Mouse (Mus musculus): ENCODE measurements around the gene Nrp2.

The Nrp2 gene

GRCm38 (mm10) chr1:62751011-62752006, 48.2 kb downstream of the Nrp2 start:
- DNase-seq (ENCODE audit: low spot score): no peak

DNA sequence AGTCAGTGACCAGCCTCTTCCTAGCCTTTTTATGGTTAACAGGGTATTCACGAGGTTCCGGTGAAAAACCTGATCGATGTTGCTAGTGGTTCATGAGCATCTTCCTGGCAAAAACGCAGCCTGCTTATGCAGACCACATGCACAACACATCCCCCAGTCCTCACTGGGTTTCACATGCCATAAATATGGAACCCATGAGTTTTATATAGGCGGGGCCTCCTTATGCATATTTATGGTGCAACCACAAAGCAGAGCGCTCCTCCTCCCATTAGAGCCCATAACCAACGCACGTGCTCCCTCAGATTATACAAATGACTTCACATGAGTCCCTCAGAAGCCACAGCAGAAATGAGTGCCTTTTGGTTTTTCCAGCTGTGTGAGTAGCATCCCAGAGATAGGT, 49.0 kb downstream of the Nrp2 start:
- no peak for DNase-seq (ENCODE audit: low spot score)

GRCm38 (mm10) chr1:62752661-62753333, 49.7 kb downstream of the Nrp2 start:
- no peak for DNase-seq (ENCODE audit: low spot score)

DNA sequence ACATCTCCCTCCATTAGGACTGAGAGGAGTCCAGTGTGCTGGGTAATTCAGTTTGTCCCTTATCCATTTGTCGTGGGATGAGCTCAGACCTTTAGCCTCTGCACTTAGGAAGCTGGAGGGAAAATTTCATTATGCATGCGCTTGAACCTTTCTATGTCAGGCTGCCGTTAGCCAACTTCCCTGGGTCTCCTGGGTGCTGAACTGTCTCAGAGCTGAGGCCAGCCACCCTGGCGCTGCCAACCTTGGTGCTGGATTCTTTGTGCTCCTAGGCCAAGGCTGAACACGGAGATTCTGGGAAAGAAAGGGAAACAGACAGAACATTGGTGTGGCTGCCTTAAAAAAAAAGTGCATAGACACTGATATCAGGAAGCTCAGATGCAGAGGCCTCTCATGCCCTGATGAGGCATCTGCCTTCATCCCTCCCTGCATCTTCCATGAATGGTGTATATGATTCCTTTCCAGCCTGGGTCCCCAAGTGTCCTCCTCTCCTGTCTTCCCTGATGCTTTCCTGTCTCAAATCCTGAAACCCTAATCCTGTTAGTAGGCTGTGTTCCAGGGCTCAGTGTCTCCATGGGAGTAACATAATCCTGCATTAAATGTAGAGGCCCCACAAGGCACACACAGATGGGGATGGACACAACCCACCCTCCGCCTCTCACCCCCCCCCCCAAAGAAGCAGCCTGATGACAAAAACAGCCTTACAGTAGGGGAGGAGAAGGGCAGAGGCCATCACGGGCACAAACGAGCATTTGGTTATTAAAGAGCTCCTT, 51.2 kb downstream of the Nrp2 start:
- no peak for DNase-seq (ENCODE audit: low spot score)

DNA sequence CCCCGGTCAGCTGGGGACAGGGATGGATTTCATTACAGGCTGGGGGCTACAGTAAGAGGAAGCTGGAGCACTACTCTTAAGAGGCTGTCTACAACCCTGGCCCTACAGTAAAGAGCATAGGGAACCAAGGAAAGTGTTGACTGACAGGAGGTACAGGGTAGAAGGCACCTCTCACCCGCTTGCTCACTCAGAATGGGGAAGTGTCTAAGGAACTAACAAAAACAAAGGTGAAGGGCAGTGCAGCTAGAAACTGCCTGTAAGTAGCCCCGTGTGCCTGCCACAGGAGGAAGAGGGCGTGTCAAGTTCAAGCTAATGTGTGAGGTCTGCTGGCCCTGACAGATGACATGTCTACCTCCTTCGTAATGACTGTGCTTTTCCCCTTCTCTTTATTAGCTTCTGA, 57.0 kb downstream of the Nrp2 start:
- no peak for DNase-seq (ENCODE audit: low spot score)

DNA sequence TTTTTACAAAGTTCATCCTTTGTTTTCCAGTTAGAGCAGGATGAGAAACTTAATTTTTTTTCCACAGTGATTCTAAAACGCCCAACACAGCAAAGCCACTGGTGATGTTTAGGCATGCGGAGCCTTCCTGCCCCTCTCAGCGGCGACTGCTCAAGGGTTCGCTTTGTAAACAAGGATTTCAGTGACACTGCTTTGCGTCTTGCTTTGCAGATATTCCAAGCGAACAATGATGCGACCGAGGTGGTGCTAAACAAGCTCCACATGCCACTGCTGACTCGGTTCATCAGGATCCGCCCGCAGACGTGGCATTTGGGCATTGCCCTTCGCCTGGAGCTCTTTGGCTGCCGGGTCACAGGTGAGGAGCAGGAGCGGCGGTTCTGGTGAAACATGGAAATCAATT, 57.5 kb downstream of the Nrp2 start:
- no peak for DNase-seq (ENCODE audit: low spot score)

GRCm38 (mm10) chr1:62763779-62764178, 60.7 kb downstream of the Nrp2 start:
- DNase-seq (ENCODE audit: low spot score): no peak

GRCm38 (mm10) chr1:62765171-62765570, 62.1 kb downstream of the Nrp2 start:
- DNase-seq (ENCODE audit: low spot score): no peak

GRCm38 (mm10) chr1:62766766-62767165, 63.7 kb downstream of the Nrp2 start:
- DNase-seq (ENCODE audit: low spot score): no peak

GRCm38 (mm10) chr1:62767611-62768010, 64.5 kb downstream of the Nrp2 start:
- DNase-seq (ENCODE audit: low spot score): no peak

- no peak for DNase-seq (ENCODE audit: low spot score)
These were observed 67.5 kb downstream of the Nrp2 start for GRCm38 (mm10) chr1:62770576-62770975.

GRCm38 (mm10) chr1:62772391-62772790, 69.3 kb downstream of the Nrp2 start:
- no peak for DNase-seq (ENCODE audit: low spot score)

- no peak for DNase-seq (ENCODE audit: low spot score)
These were observed 70.2 kb downstream of the Nrp2 start for GRCm38 (mm10) chr1:62773105-62773920.

- no peak for DNase-seq (ENCODE audit: low spot score)
These were observed 70.8 kb downstream of the Nrp2 start for GRCm38 (mm10) chr1:62773921-62774191.

DNA sequence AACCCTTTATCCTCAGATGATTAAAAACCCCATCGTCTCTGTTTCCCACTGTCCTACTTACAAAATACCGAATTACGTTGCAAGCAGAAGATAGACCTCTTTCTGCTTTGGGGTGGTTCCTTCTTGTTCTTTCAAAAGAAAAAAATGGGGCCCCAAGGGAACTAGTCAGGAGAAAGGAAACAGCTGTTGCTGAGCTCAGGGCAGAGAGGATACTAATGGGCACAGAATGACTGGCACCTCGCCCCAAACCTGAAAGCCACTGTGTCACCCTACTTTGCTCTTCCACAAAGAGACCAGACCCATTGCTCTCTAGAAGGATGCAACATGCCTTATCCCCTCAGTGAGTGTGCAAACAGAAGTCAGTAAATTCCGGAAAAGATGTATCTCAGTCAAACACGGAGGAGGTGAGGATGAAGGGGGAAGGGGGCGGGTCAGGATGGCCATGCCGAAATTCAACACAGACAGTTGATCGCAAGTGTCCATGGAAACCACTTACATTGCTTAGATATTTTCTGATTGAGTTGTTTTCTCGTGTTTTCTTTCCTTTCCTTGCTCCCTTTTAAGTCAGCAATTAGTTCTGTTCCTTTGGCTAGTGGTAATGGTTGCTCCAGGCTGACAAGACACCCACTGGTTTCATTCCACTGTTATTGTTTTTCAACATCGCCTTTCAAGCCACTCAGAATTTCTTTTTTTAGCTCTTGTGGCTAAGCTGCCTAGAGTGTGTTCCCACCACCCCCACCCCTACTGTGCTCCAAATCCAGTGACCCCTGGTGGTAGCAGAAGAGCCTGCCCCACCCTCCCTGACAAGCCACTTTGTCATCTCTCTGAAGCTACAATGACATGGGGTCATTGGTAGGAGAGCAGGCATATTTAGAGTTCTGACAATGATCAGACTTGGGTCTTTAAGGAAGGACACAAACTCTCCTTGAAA, 71.5 kb downstream of the Nrp2 start:
- DNase-seq (ENCODE audit: low spot score): no peak

DNA sequence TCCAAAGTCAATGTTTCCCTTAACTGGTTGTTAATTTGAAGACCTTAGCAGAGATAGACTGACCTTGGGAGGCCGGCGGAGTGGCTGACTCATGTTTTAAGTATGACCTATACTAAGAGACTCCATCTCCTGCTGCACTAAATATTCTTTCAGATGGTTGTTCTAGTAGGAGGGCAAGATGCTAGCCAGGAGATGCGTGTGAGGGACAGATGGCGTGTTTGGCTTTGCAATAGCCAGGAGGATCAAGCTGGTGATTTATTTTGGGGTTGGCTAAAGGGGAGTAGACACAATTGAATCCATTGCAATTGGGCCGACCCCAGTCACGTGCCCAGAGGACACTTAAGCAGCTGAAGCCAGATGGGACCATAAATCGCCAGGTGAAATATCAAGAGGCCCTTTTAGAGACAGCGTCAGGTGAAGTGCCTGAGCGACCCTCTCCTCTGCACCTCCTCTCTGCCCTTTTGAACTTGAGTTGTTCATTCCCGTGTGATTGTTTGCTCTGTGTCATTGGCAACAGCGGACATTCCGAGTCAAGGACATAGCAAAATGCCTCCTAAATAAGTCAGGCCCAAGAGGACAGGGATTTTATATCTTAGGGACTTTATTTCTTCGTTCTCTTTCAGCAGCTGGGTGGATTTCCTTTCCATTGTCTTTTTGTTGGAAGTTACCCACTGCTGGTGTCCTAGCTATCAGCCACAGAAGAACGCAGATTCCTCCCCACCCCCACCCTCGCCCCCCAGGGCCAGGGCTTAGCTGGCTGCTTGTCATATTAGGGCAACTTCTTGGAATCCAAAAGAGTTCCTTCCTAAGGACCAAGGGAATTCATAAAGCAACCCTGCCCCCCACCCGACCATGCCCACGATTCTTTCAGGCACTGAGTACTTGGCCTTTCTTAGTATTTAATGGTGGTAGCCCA, 74.5 kb downstream of the Nrp2 start:
- DNase-seq (ENCODE audit: low spot score): no peak

GRCm38 (mm10) chr1:62778910-62779309, 75.8 kb downstream of the Nrp2 start:
- no peak for DNase-seq (ENCODE audit: low spot score)

GRCm38 (mm10) chr1:62780068-62780761, 77.1 kb downstream of the Nrp2 start:
- no peak for DNase-seq (ENCODE audit: low spot score)

- no peak for DNase-seq (ENCODE audit: low spot score)
These were observed 79.1 kb downstream of the Nrp2 start for GRCm38 (mm10) chr1:62782155-62782554.

Measured in layer of hippocampus, adult 11-12 months (tissue).